Mouse (Mus musculus) kidney, adult 2 months (tissue): Measurements from ENCODE around the gene Pum1.

Experiments
- CTCF ChIP-seq: fragments of 200-500 bp; conservative IDR thresholded peaks from 2 replicates; pipeline ENCODE4 v1.5.1; 2011; ENCODE audit warnings: low read depth, mild to moderate bottlenecking, control low read depth, low read length, moderate library complexity, mixed read lengths; ENCODE audit not compliant: insufficient read depth, insufficient read length
- POLR2A ChIP-seq: fragments of 200-500 bp; IDR thresholded peaks from one replicate; pipeline ENCODE4 v1.6.1; 2011; ENCODE audit warnings: low read depth, low read length, control low read depth

- TF ChIP-seq CTCF (no peak), POLR2A (no peak)
These were observed 785 bp downstream of the Pum1 start for GRCm38 (mm10) chr4:130663810-130664401.
